Comparison of ENCODE assay signal across 26 mouse cellular contexts in genomic region chr1:153565701-153566100, GRCm38 (mm10). TPM values are rescaled to one million over a fixed set of nuclear protein-coding genes. Genes with fewer than 3 reads are reported as not detected.
DNase-seq lines count a peak whose midpoint lies in the region; ATAC-seq and TF ChIP-seq lines count a peak whose summit lies in the region.
"Had no signal": no experiment of that assay in that cellular context is flagged by ENCODE, and none has a peak within 500 bp of the region (broad histone marks: within the 10 kb centered on the region; RNA-seq: fewer than 3 reads in every experiment).

No protein-coding gene starts in this region.

- H3K79me2 ChIP-seq in C2C12 (ENCODE audit: control insufficient read depth, insufficient read depth): no peaks in the 10 kb centered on the region

- no peak; the same call in 1 of the 2 replicates for ATAC-seq in embryonic facial prominence, embryonic 14.5 days (ENCODE audit: low read depth)
- no peak for ATAC-seq in hindbrain, embryonic 16.5 days
- ATAC-seq in heart, embryonic 11.5 days (replicated peaks; ENCODE audit: insufficient number of reproducible peaks, low FRiP score, low TSS enrichment): no peak
- ATAC-seq: forebrain, embryonic 13.5 days; forebrain, embryonic 16.5 days; hindbrain, postnatal 0 days; inflammation-experienced regulatory T-cells, adult 6 months; intestine, embryonic 16.5 days had no signal

- H3K4me1 ChIP-seq in embryonic facial prominence, embryonic 14.5 days (ENCODE audit: control insufficient read depth, insufficient read depth, low read length): no peaks in the 10 kb centered on the region
- no peaks in the 10 kb centered on the region for H3K4me1 ChIP-seq in hindbrain, embryonic 16.5 days (ENCODE audit: control insufficient read depth, insufficient read depth, low read depth, low read length)
- H3K4me1 ChIP-seq in heart, embryonic 11.5 days (ENCODE audit: control insufficient read depth, insufficient read depth, low read length): peaks cover 3% of the 10 kb centered on the region; the same call in 1 of the 2 replicates
- H3K4me1 ChIP-seq: embryonic facial prominence, embryonic 12.5 days; hindbrain, embryonic 10.5 days had no signal

- H3K36me3 ChIP-seq in C2C12 (ENCODE audit: control insufficient read depth, insufficient read depth): no peaks in the 10 kb centered on the region
- no peaks in the 10 kb centered on the region for H3K36me3 ChIP-seq in embryonic facial prominence, embryonic 14.5 days (ENCODE audit: control insufficient read depth, insufficient read depth, low read length)
- H3K36me3 ChIP-seq in hindbrain, embryonic 16.5 days (ENCODE audit: control insufficient read depth, insufficient read depth, low read length): no peaks in the 10 kb centered on the region
- H3K36me3 ChIP-seq in heart, embryonic 11.5 days (ENCODE audit: control insufficient read depth, insufficient read depth, low read length): no peaks in the 10 kb centered on the region
- H3K36me3 ChIP-seq: embryonic facial prominence, embryonic 12.5 days; forebrain, embryonic 10.5 days; heart, embryonic 10.5 days; hindbrain, embryonic 10.5 days; hindbrain, embryonic 13.5 days had no signal

- no peaks in the 10 kb centered on the region for H3K79me3 ChIP-seq in C2C12 (ENCODE audit: low read depth)

- no peak overlapping the region for H3K27ac ChIP-seq in embryonic facial prominence, embryonic 14.5 days (replicated peaks; ENCODE audit: low read depth, low read length)
- no peak overlapping the region for H3K27ac ChIP-seq in hindbrain, embryonic 16.5 days (ENCODE audit: low read depth, low read length)
- H3K27ac ChIP-seq in heart, embryonic 11.5 days (ENCODE audit: low read depth, low read length): no peak overlapping the region
- H3K27ac ChIP-seq: embryonic facial prominence, embryonic 12.5 days; forebrain, embryonic 10.5 days; forebrain, embryonic 13.5 days; heart, adult 2 months; heart, embryonic 10.5 days; hindbrain, embryonic 10.5 days; hindbrain, embryonic 13.5 days; hindbrain, postnatal 0 days had no signal

- no peak for TF ChIP-seq CTCF in C2C12 (IDR thresholded peaks at IDR 0.05; ENCODE audit: control insufficient read depth, insufficient read depth, insufficient read length)

- 61% methylated on average over 8 of the region's 8 CpGs for WGBS in embryonic facial prominence, embryonic 14.5 days
- WGBS in hindbrain, embryonic 16.5 days: 80% methylated on average over 8 of the region's 8 CpGs
- WGBS in heart, embryonic 11.5 days (ENCODE audit: insufficient replicate concordance): 48% methylated on average over 8 of the region's 8 CpGs

- H3K27me3 ChIP-seq in C2C12 (ENCODE audit: control insufficient read depth, insufficient read depth, insufficient read length): no peaks in the 10 kb centered on the region
- no peaks in the 10 kb centered on the region for H3K27me3 ChIP-seq in embryonic facial prominence, embryonic 14.5 days (replicated peaks; ENCODE audit: control insufficient read depth, insufficient read depth, low read length)
- H3K27me3 ChIP-seq in hindbrain, embryonic 16.5 days (replicated peaks; ENCODE audit: control insufficient read depth, insufficient read depth, low read length): no peaks in the 10 kb centered on the region; the same call in 1 of the 2 replicates
- no peaks in the 10 kb centered on the region for H3K27me3 ChIP-seq in heart, embryonic 11.5 days (ENCODE audit: control insufficient read depth, insufficient read depth, low read length)
- H3K27me3 ChIP-seq: embryonic facial prominence, embryonic 12.5 days; forebrain, embryonic 13.5 days; hindbrain, embryonic 13.5 days had no signal

- H3K4me3 ChIP-seq in C2C12 (ENCODE audit: insufficient read depth, poor library complexity, severe bottlenecking): no peak overlapping the region
- no peak overlapping the region for H3K4me3 ChIP-seq in embryonic facial prominence, embryonic 14.5 days (ENCODE audit: low read depth, low read length)
- H3K4me3 ChIP-seq in hindbrain, embryonic 16.5 days (ENCODE audit: low read length): no peak overlapping the region
- H3K4me3 ChIP-seq in heart, embryonic 11.5 days (ENCODE audit: low read depth, low read length): no peak overlapping the region
- H3K4me3 ChIP-seq: embryonic facial prominence, embryonic 12.5 days; forebrain, embryonic 10.5 days; forebrain, embryonic 13.5 days; heart, adult 2 months; heart, embryonic 10.5 days; hindbrain, embryonic 10.5 days; hindbrain, embryonic 13.5 days had no signal

- no peak overlapping the region for H3K9ac ChIP-seq in embryonic facial prominence, embryonic 14.5 days (ENCODE audit: low read depth, low read length)
- no peak overlapping the region for H3K9ac ChIP-seq in hindbrain, embryonic 16.5 days (ENCODE audit: low read depth, low read length)
- H3K9ac ChIP-seq in heart, embryonic 11.5 days (ENCODE audit: low read depth, low read length): no peak overlapping the region
- H3K9ac ChIP-seq: embryonic facial prominence, embryonic 12.5 days; forebrain, embryonic 13.5 days; hindbrain, embryonic 13.5 days had no signal

- no peak overlapping the region for H3K4me2 ChIP-seq in embryonic facial prominence, embryonic 14.5 days (ENCODE audit: low read depth, low read length)
- no peak overlapping the region for H3K4me2 ChIP-seq in hindbrain, embryonic 16.5 days (ENCODE audit: low read length)
- H3K4me2 ChIP-seq in heart, embryonic 11.5 days: no peak overlapping the region
- H3K4me2 ChIP-seq: embryonic facial prominence, embryonic 12.5 days; forebrain, embryonic 13.5 days; hindbrain, embryonic 13.5 days had no signal

- DNase-seq in 3T3-L1 (ENCODE audit: low read depth, low spot score): peak; percentile 91
- peak; percentile 40 for DNase-seq in embryonic facial prominence, embryonic 14.5 days (ENCODE audit: low spot score)
- no peak for DNase-seq in yolk sac, embryonic 10.5 days (ENCODE audit: low spot score)
- DNase-seq: adrenal gland, postnatal 10 days; adrenal gland, postnatal 36 days; cerebellum, adult 18-20 months; cerebellum, adult 9-10 months; cerebellum, postnatal 14 days; gastrocnemius, postnatal 10 days; gastrocnemius, postnatal 36 days; heart, adult 2 months; heart, postnatal 36 days; kidney, adult 18-20 months had no signal

- H3ac ChIP-seq in C2C12 (ENCODE audit: control insufficient read depth, insufficient read length, low read depth): no peak overlapping the region

- H3K9me3 ChIP-seq in embryonic facial prominence, embryonic 14.5 days (ENCODE audit: control insufficient read depth, low read length): no peaks in the 10 kb centered on the region
- no peaks in the 10 kb centered on the region for H3K9me3 ChIP-seq in hindbrain, embryonic 16.5 days (ENCODE audit: control insufficient read depth, low read length)
- no peaks in the 10 kb centered on the region for H3K9me3 ChIP-seq in heart, embryonic 11.5 days (replicated peaks; ENCODE audit: control insufficient read depth, low read length)
- H3K9me3 ChIP-seq: embryonic facial prominence, embryonic 12.5 days; forebrain, embryonic 10.5 days; forebrain, embryonic 13.5 days; heart, embryonic 10.5 days; hindbrain, embryonic 10.5 days had no signal

TF ChIP-seq in C2C12, 6 proteins besides CTCF, POLR2A, EP300 and RAD21:
- no peak for TF ChIP-seq MAX (IDR thresholded peaks at IDR 0.05)
- TF ChIP-seq MYOD1 (IDR thresholded peaks at IDR 0.05; ENCODE audit: control insufficient read depth, insufficient read length, low read depth): peak; percentile 41

RNA-seq across cellular contexts. Expression of gene Npl, which starts 15.9 kb away (rescaled TPM):
- 0.26 TPM for polyA plus RNA-seq in C2C12 (2012; fragmentation: generic; extraction: Trizol)
- 14.9 and 15.4 TPM in 2 replicates for polyA plus RNA-seq in embryonic facial prominence, embryonic 14.5 days (2014; fragmentation: Nextera tagmentation; extraction: Ambion mirVana)
- polyA plus RNA-seq in hindbrain, embryonic 16.5 days (2015; fragmentation: Nextera tagmentation; extraction: Ambion mirVana): 15.4 and 17.4 TPM in 2 replicates
- polyA plus RNA-seq in heart, embryonic 11.5 days (2014; fragmentation: Nextera tagmentation; extraction: Ambion mirVana): 6.3 and 7.2 TPM in 2 replicates
